Mouse (Mus musculus) stomach, embryonic 14.5 days (tissue): ENCODE measurements around the gene Lrrc55. TPM values are rescaled to one million over a fixed set of nuclear protein-coding genes. Genes with fewer than 3 reads are reported as not detected.

Source experiments
- ATAC-seq: fragments of 200-750 bp; cut with Nextera tagmentation; 2 replicates; pipeline ENCODE4 v1.8.0; 2017; ENCODE audit warnings: low read depth, moderate TSS enrichment; ENCODE audit not compliant: insufficient number of reproducible peaks, insufficient read depth, low FRiP score
- H3K27ac ChIP-seq: fragments of 300-500 bp; sonication (generic); 2 replicates; pipeline ENCODE4 v1.5.1; 2014; ENCODE audit warnings: mild to moderate bottlenecking, low read length, moderate library complexity, mixed read lengths
- H3K27me3 ChIP-seq: fragments of 300-500 bp; sonication (generic); 2 replicates; pipeline ENCODE4 v1.6.1; 2014; ENCODE audit warnings: low read length, control low read depth, mixed read lengths; ENCODE audit not compliant: control insufficient read depth, insufficient read depth
- H3K36me3 ChIP-seq: fragments of 300-500 bp; sonication (generic); 2 replicates; pipeline ENCODE4 v1.6.1; 2014; ENCODE audit warnings: mild to moderate bottlenecking, control low read depth, low read length, moderate library complexity, mixed read lengths; ENCODE audit not compliant: control insufficient read depth, insufficient read depth
- H3K4me1 ChIP-seq: fragments of 300-500 bp; sonication (generic); 2 replicates; pipeline ENCODE4 v1.6.1; 2014; ENCODE audit warnings: low read length, control low read depth, mixed read lengths; ENCODE audit not compliant: control insufficient read depth, insufficient read depth
- H3K4me2 ChIP-seq: fragments of 300-500 bp; sonication (generic); replicated peaks from 2 replicates; pipeline ENCODE4 v1.6.1; 2014; ENCODE audit warnings: low read depth, low read length, control low read depth
- H3K4me3 ChIP-seq: fragments of 300-500 bp; sonication (generic); 2 replicates; pipeline ENCODE4 v1.5.1; 2014; ENCODE audit warnings: low read depth, low read length, control low read depth
- H3K9ac ChIP-seq: fragments of 300-500 bp; sonication (generic); replicated peaks from 2 replicates; pipeline ENCODE4 v1.6.1; 2014; ENCODE audit warnings: low read depth, mild to moderate bottlenecking, control low read depth, low read length, moderate library complexity, mixed read lengths
- H3K9me3 ChIP-seq: fragments of 300-500 bp; sonication (generic); 2 replicates; pipeline ENCODE4 v1.6.1; 2016; ENCODE audit warnings: low read depth, low read length, control low read depth; ENCODE audit not compliant: control insufficient read depth
- WGBS: fragments of 180-500 bp; shearing (Covaris S2); extraction: QIAGEN DNeasy Blood & Tissue Kit; methylation state at CpG from one replicate; pipeline ENCODE4 v1.1.7; 2014; 5-methylcytosine and 5-hydroxymethylcytosine counted together
- polyA plus RNA-seq: library from polyadenylated mRNA; unstranded; fragments of >200 nt; fragmentation: Nextera tagmentation; extraction: Ambion mirVana; gene quantifications from 2 replicates; pipeline ENCODE4 v1.2.1, GENCODE M21; 2014

The Lrrc55 gene
- polyA plus RNA-seq, 1 experiment from 2014 or later, result 3.0 TPM

DNA sequence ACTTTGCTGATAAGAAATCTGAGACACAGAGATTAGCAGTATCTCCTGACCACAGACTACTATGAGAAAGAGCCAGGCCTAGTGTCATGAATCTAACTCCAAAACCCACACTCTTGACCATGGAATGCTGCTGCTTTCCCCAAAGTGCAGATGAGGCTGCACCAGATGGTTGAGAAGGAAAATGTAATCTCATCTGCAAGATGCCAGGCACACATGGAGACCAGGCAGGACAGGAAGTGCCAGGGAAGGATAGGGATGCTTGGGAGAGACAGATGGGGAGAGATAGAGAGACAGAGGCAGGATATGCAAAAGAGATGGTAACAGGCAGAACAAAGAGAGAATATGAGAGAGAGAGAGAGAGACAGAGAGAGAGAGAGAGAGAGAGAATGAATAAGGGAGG is 56.2 kb downstream of the Lrrc55 start:
- Histone ChIP-seq H3K4me1 (no peaks in the 10 kb centered on the region), H3K27ac (no peak overlapping the region), H3K9me3 (no peaks in the 10 kb centered on the region), H3K9ac (no peak overlapping the region), H3K4me2 (no peak overlapping the region), H3K4me3 (no peak overlapping the region), H3K27me3 (no peaks in the 10 kb centered on the region), H3K36me3 (no peaks in the 10 kb centered on the region)
- no peak for ATAC-seq

DNA sequence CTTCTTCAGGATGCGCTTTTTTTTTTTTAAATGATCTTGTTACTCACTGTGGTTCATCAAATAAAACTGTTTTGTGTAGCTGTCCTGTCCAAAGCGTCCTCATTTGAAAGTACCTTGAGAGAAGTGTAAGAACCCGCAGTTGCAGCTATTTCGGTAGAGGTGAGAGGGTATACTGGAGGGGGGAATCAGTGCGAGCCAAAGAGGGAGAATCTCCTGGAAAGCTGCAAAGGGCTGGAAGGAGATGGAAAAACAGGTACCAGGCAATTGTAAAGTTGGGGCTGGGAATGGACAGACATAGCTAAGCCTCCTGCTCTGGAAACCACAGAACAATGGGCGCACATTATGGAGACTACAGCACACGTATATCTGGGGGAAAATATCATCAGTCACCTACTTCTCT is 57.2 kb downstream of the Lrrc55 start:
- no peak overlapping the region for H3K9ac ChIP-seq
- no peak for ATAC-seq
- H3K36me3 ChIP-seq, result no peaks in the 10 kb centered on the region
- no peaks in the 10 kb centered on the region for H3K4me1 ChIP-seq
- no peak overlapping the region for H3K27ac ChIP-seq
- H3K4me3 ChIP-seq, result peak overlapping the region; percentile 4; the same call in 1 of the 2 replicates
- no peaks in the 10 kb centered on the region for H3K9me3 ChIP-seq
- WGBS, result 58% methylated on average over 7 of the region's 7 CpGs
- no peak overlapping the region for H3K4me2 ChIP-seq
- no peaks in the 10 kb centered on the region for H3K27me3 ChIP-seq

DNA sequence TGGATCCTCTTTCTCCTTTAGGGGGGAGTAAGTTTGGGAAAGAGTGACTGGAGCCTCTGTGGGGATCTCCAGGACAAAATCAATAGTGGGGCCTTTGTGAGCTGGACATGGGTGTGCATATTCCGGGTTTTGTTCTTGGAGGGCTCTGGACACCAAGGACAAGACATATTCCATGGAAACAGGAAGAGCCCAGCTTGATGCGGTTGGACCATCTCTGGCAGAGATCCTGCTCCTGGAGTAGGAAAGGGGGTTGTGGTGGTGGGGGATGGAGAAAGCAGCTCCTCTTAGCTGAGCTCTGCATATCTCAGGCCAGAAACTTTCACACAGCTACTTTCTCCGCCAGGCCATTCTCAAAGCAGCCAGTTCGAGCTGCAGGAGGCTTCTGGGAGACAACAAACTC is 57.6 kb downstream of the Lrrc55 start:
- Histone ChIP-seq H3K27ac (no peak overlapping the region), H3K4me1 (no peaks in the 10 kb centered on the region), H3K4me3 (peak overlapping the region; percentile 4; the same call in 1 of the 2 replicates), H3K9ac (no peak overlapping the region), H3K9me3 (no peaks in the 10 kb centered on the region), H3K27me3 (no peaks in the 10 kb centered on the region), H3K4me2 (no peak overlapping the region), H3K36me3 (no peaks in the 10 kb centered on the region)
- ATAC-seq, result no peak
- 61% methylated on average over 4 of the region's 4 CpGs for WGBS

DNA sequence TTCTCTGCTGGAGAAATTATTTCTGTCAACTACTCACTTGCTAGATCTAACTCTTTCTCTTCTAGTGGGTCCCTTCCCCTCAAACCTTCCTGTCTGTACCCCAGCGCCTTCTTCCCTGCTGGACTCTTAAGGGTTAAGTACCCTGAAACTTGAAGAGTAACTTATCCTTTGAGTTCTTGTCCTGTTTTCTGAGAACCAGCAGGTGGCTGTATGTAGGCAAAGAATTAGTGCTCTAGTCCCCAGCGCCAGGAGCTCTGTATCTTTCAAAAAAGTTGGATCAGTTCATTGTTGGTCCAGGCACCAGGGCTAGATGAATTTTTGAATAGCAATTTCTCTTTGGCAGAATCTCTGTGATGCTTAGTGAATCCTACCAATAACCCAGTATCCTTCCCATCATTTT is 58.9 kb downstream of the Lrrc55 start:
- no peaks in the 10 kb centered on the region for H3K9me3 ChIP-seq
- no peak for ATAC-seq
- H3K27me3 ChIP-seq, result no peaks in the 10 kb centered on the region
- no peaks in the 10 kb centered on the region for H3K36me3 ChIP-seq
- peak overlapping the region; percentile 11; the same call in 1 of the 2 replicates for H3K4me3 ChIP-seq
- 23% methylated on average over 2 of the region's 2 CpGs for WGBS
- H3K27ac ChIP-seq, result peak overlapping the region; percentile 16; the same call in 1 of the 2 replicates
- H3K4me2 ChIP-seq, result no peak overlapping the region
- H3K4me1 ChIP-seq, result no peaks in the 10 kb centered on the region
- no peak overlapping the region for H3K9ac ChIP-seq

DNA sequence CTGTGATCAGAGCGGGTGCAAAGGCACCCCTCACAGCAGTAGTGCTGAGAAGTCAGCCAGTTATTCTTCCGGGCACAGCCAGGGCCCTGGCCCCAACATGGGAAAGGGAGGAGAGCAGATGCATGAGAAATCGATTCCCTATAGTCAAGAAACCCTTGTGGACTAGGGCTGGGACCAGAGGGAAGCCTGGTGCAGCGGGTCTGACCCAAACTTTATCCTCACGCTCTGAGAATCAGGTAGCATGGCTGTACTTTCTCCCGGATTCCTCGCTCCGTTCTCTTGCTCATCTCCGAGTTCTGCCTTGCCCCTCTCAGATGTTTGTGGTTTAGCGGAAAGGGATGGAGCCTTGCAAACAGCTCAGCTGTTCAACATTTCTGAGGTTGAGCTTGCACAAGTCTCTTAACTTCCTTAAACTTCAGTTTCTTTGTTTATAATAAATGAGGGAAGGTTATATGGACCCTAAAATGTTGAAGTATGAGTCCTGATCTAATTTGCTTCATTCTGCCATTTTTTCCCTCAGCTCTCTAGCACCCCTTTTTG is 59.3 kb downstream of the Lrrc55 start:
- peak overlapping the region; percentile 16; the same call in 1 of the 2 replicates for H3K27ac ChIP-seq
- H3K9ac ChIP-seq, result no peak overlapping the region
- H3K4me3 ChIP-seq, result peak overlapping the region; percentile 11
- ATAC-seq, result no peak
- H3K4me1 ChIP-seq, result no peaks in the 10 kb centered on the region
- no peaks in the 10 kb centered on the region for H3K9me3 ChIP-seq
- H3K36me3 ChIP-seq, result no peaks in the 10 kb centered on the region
- WGBS, result 37% methylated on average over 10 of the region's 10 CpGs
- H3K27me3 ChIP-seq, result no peaks in the 10 kb centered on the region
- no peak overlapping the region for H3K4me2 ChIP-seq

- H3K36me3 ChIP-seq, result no peaks in the 10 kb centered on the region
- peaks cover 2% of the 10 kb centered on the region; the same call in 1 of the 2 replicates for H3K4me1 ChIP-seq
- H3K27me3 ChIP-seq, result no peaks in the 10 kb centered on the region
- H3K27ac ChIP-seq, result peak overlapping the region; percentile 7; the same call in 1 of the 2 replicates
- H3K9me3 ChIP-seq, result no peaks in the 10 kb centered on the region
- H3K4me3 ChIP-seq, result peak overlapping the region; percentile 11
- no peak for ATAC-seq
- H3K9ac ChIP-seq, result no peak overlapping the region
- 73% methylated on average over 21 of the region's 21 CpGs for WGBS
- H3K4me2 ChIP-seq, result no peak overlapping the region
These were observed 60.0 kb downstream of the Lrrc55 start for GRCm38 (mm10) chr2:85136831-85137520.

- H3K4me1 ChIP-seq, result peaks cover 6% of the 10 kb centered on the region; the same call in 1 of the 2 replicates
- no peaks in the 10 kb centered on the region for H3K36me3 ChIP-seq
- H3K9me3 ChIP-seq, result no peaks in the 10 kb centered on the region
- H3K9ac ChIP-seq, result no peak within 1 kb of the TSS
- H3K4me2 ChIP-seq, result no peak within 1 kb of the TSS
- no peak; the same call in 1 of the 2 replicates for ATAC-seq
- H3K4me3 ChIP-seq, result peak within 1 kb of the TSS; percentile 11
- peak within 1 kb of the TSS; percentile 7; the same call in 1 of the 2 replicates for H3K27ac ChIP-seq
- no peaks in the 10 kb centered on the region for H3K27me3 ChIP-seq
- 27% methylated on average over 4 of the region's 4 CpGs for WGBS
These were observed 60.9 kb downstream of the Lrrc55 start, which contains the start of gene Aplnr for GRCm38 (mm10) chr2:85136089-85136488. Aplnr (plus strand) TSS chr2:85136225.

DNA sequence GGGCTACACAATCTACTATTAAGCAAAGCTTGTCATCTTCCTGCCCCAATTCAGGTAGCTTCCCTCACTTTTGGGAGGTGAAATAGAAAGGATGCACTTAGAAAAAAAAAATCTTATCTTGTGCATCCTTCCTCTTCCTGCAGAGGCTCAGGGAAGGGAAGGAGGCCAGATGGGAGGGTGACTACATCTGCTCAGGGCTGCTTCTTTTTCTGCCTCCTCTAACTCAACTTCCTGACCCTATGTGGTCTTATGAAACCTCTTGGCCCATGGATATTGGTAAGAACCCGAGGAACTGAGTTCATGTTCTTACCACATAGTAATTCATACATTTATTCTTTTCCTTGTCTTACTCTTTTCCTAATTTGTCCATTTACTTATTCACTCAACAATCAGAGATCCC is 61.9 kb downstream of the Lrrc55 start:
- Histone ChIP-seq H3K9ac (no peak overlapping the region), H3K36me3 (no peaks in the 10 kb centered on the region), H3K27me3 (no peaks in the 10 kb centered on the region), H3K4me3 (no peak overlapping the region), H3K27ac (no peak overlapping the region), H3K9me3 (no peaks in the 10 kb centered on the region), H3K4me1 (peaks cover 6% of the 10 kb centered on the region; the same call in 1 of the 2 replicates), H3K4me2 (no peak overlapping the region)
- no peak for ATAC-seq
- 32% methylated on average over 1 of the region's 1 CpGs for WGBS
